Mouse (Mus musculus) forebrain, postnatal 0 days (tissue): Measurements from ENCODE around the gene Ddx39. TPM values are rescaled to one million over a fixed set of nuclear protein-coding genes. Genes with fewer than 3 reads are reported as not detected.

ENCODE experiments used
- ATAC-seq: fragments of 200-750 bp; cut with Nextera tagmentation; 2 replicates; pipeline ENCODE4 v1.8.0; 2017; ENCODE audit warnings: mild to moderate bottlenecking, moderate library complexity
- DNase-seq: peaks from one replicate; pipeline ENCODE4 v3.0.0-alpha.2; 2015
- H3K27ac ChIP-seq: fragments of 300-500 bp; sonication (generic); 2 replicates; pipeline ENCODE4 v1.5.1; 2014; ENCODE audit warnings: low read depth, mild to moderate bottlenecking, antibody characterized with exemption, low read length, moderate library complexity, mixed read lengths
- H3K27me3 ChIP-seq: fragments of 300-500 bp; sonication (generic); 2 replicates; pipeline ENCODE4 v1.6.1; 2014; ENCODE audit warnings: mild to moderate bottlenecking, low read length, mixed read lengths; ENCODE audit not compliant: insufficient read depth
- H3K36me3 ChIP-seq: fragments of 300-500 bp; sonication (generic); 2 replicates; pipeline ENCODE4 v1.6.1; 2014; ENCODE audit warnings: mild to moderate bottlenecking, moderate library complexity; ENCODE audit not compliant: insufficient read depth
- H3K4me1 ChIP-seq: fragments of 300-500 bp; sonication (generic); 2 replicates; pipeline ENCODE4 v1.6.1; 2014; ENCODE audit warnings: antibody characterized with exemption; ENCODE audit not compliant: insufficient read depth
- H3K4me2 ChIP-seq: fragments of 300-500 bp; sonication (generic); 2 replicates; pipeline ENCODE4 v1.6.1; 2014; ENCODE audit warnings: low read depth, mild to moderate bottlenecking, moderate library complexity
- H3K4me3 ChIP-seq: fragments of 300-500 bp; sonication (generic); 2 replicates; pipeline ENCODE4 v1.5.1; 2014; ENCODE audit warnings: low read depth, low read length, mixed read lengths
- H3K9ac ChIP-seq: fragments of 300-500 bp; sonication (generic); 2 replicates; pipeline ENCODE4 v1.6.1; 2014; ENCODE audit warnings: mild to moderate bottlenecking
- H3K9me3 ChIP-seq: fragments of 300-500 bp; sonication (generic); 2 replicates; pipeline ENCODE4 v1.6.1; 2016; ENCODE audit warnings: low read length
- CTCF ChIP-seq: sonication (generic); IDR thresholded peaks from 2 replicates; pipeline ENCODE4 v1.5.1; 2016; ENCODE audit warnings: antibody characterized with exemption, control low read depth, low read depth
- WGBS: fragments of 180-500 bp; shearing (Covaris S2); extraction: QIAGEN DNeasy Blood & Tissue Kit; methylation state at CpG from one replicate; pipeline ENCODE4 v1.1.7; 2014; 5-methylcytosine and 5-hydroxymethylcytosine counted together
- polyA plus RNA-seq: library from polyadenylated mRNA; unstranded; fragments of >200 nt; fragmentation: Nextera tagmentation; extraction: Ambion mirVana; gene quantifications from 2 replicates; pipeline ENCODE4 v1.2.1, GENCODE M21; 2015
- total RNA-seq: library from RNA; depleted of rRNA; stranded (reverse); fragments of >200 nt; gene quantifications from 2 replicates; pipeline ENCODE4 v1.2.3, GENCODE M21; 2014

Ddx39 gene
- total and polyA plus RNA-seq, 2 experiments from 2014 or later = 54.1 to 79.5 TPM

- Histone ChIP-seq H3K4me2 (no peak overlapping the region), H3K4me3 (no peak overlapping the region), H3K27me3 (peaks cover 16% of the 10 kb centered on the region), H3K9ac (no peak overlapping the region), H3K9me3 (no peaks in the 10 kb centered on the region), H3K27ac (no peak overlapping the region), H3K4me1 (no peaks in the 10 kb centered on the region), H3K36me3 (no peaks in the 10 kb centered on the region)
- ATAC-seq = no peak
- WGBS = 77% methylated on average over 10 of the region's 10 CpGs
- no peak for DNase-seq
- TF ChIP-seq CTCF = no peak
These were observed 24.2 kb downstream of the Ddx39 start for GRCm38 (mm10) chr8:83738949-83739710.

GRCm38 (mm10) chr8:83739711-83740468 is 24.9 kb downstream of the Ddx39 start:
- H3K4me2 ChIP-seq = peak overlapping the region; percentile 13; the same call in 1 of the 2 replicates

DNA sequence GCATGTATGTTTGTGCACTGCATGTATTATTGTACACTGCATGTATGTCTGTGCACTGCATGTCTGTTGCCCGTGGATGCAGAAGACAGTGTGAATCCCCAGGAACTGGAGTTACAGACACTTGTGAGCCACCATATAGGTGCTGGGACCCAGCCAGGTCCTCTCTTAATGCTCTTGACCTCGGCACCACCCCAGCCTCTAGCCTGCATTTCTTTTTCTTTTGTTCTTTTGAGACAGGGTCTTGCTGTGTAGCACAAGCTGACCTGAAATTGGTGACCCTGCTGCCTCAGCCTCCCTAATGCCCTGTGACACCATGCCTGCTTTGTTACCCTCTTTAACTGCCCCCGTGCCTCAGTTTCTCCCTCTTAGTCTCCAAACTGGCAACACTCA is 25.6 kb downstream of the Ddx39 start:
- 19% methylated on average over 3 of the region's 3 CpGs for WGBS

More at GRCm38 (mm10) chr8:83739711-83740468, 24.9 kb downstream of the Ddx39 start:
- Histone ChIP-seq H3K27ac (no peak overlapping the region), H3K27me3 (peaks cover 16% of the 10 kb centered on the region), H3K36me3 (no peaks in the 10 kb centered on the region), H3K9me3 (no peaks in the 10 kb centered on the region), H3K4me3 (no peak overlapping the region), H3K9ac (no peak overlapping the region), H3K4me1 (no peaks in the 10 kb centered on the region)
- WGBS = 40% methylated on average over 8 of the region's 8 CpGs
- no peak for TF ChIP-seq CTCF
- DNase-seq (no peak), ATAC-seq (no peak)

GRCm38 (mm10) chr8:83740976-83741741 is 26.2 kb downstream of the Ddx39 start, which contains the start of gene Adgre5:
Gene Adgre5 (minus strand): TSS chr8:83741326.
- Histone ChIP-seq H3K9me3 (no peaks in the 10 kb centered on the region), H3K4me1 (no peaks in the 10 kb centered on the region), H3K27me3 (peaks cover 19% of the 10 kb centered on the region), H3K9ac (peak within 1 kb of the TSS; percentile 49), H3K4me2 (peak within 1 kb of the TSS; percentile 83), H3K27ac (0 out of 2 replicates have a peak within 1 kb of the TSS, but pooled peaks have one; percentile 29), H3K4me3 (peak within 1 kb of the TSS; percentile 45), H3K36me3 (no peaks in the 10 kb centered on the region)
- WGBS = 1% methylated on average over 44 of the region's 56 CpGs
- ATAC-seq (peak; percentile 40), DNase-seq (no peak)
- TF ChIP-seq CTCF = no peak

More for the DNA sequence above, 25.6 kb downstream of the Ddx39 start:
- DNase-seq (no peak), ATAC-seq (no peak)
- Histone ChIP-seq H3K4me1 (no peaks in the 10 kb centered on the region), H3K36me3 (no peaks in the 10 kb centered on the region), H3K27me3 (peaks cover 16% of the 10 kb centered on the region), H3K4me2 (peak overlapping the region; percentile 83), H3K9me3 (no peaks in the 10 kb centered on the region), H3K27ac (0 out of 2 replicates have a peak overlapping the region, but pooled peaks have one; percentile 29), H3K9ac (peak overlapping the region; percentile 49), H3K4me3 (peak overlapping the region; percentile 45)
- no peak for TF ChIP-seq CTCF

- Histone ChIP-seq H3K4me2 (no peak overlapping the region; the same call in 1 of the 2 replicates), H3K4me3 (no peak overlapping the region), H3K9me3 (no peaks in the 10 kb centered on the region)
These were observed 27.1 kb downstream of the Ddx39 start for GRCm38 (mm10) chr8:83741849-83742655.

GRCm38 (mm10) chr8:83742968-83743367 is 28.0 kb downstream of the Ddx39 start:
- WGBS = 92% methylated on average over 6 of the region's 6 CpGs
- no peak for TF ChIP-seq CTCF

More at GRCm38 (mm10) chr8:83741849-83742655, 27.1 kb downstream of the Ddx39 start:
- no peak overlapping the region for H3K9ac ChIP-seq
- no peak for TF ChIP-seq CTCF
- H3K36me3 ChIP-seq = no peaks in the 10 kb centered on the region
- DNase-seq = no peak
- H3K27me3 ChIP-seq = peaks cover 19% of the 10 kb centered on the region
- H3K27ac ChIP-seq = no peak overlapping the region
- 71% methylated on average over 19 of the region's 19 CpGs for WGBS
- ATAC-seq = no peak
- no peaks in the 10 kb centered on the region for H3K4me1 ChIP-seq

More at GRCm38 (mm10) chr8:83742968-83743367, 28.0 kb downstream of the Ddx39 start:
- Histone ChIP-seq H3K4me2 (no peak overlapping the region), H3K9me3 (no peaks in the 10 kb centered on the region), H3K9ac (no peak overlapping the region), H3K4me3 (no peak overlapping the region), H3K27me3 (peaks cover 19% of the 10 kb centered on the region), H3K36me3 (no peaks in the 10 kb centered on the region), H3K4me1 (peaks cover 7% of the 10 kb centered on the region; the same call in 1 of the 2 replicates), H3K27ac (no peak overlapping the region)
- no peak for ATAC-seq
- no peak for DNase-seq
